Mouse (Mus musculus): Measurements from ENCODE around the gene Rps16.

The Rps16 gene

DNA sequence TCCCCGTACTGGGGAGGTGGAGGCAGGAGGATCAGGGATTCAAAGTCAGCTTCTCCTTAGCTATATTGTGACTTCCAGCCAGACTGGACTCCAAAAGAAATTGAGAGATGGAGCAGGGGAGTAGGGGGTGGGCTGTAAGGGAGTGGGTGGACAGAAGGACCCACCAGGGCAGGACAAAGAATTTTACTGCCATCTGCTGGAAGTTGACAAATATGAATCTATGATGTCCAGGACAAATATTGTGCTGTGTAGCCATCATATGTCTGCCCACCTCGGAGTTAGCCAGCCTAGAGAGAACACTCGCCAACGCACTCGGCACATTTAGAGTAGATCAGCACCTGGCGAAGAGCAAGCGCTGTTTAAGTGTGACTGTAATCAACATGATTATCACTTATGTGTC lies 1.9 kb upstream of the Rps16 start:
- DNase-seq: no peak

DNA sequence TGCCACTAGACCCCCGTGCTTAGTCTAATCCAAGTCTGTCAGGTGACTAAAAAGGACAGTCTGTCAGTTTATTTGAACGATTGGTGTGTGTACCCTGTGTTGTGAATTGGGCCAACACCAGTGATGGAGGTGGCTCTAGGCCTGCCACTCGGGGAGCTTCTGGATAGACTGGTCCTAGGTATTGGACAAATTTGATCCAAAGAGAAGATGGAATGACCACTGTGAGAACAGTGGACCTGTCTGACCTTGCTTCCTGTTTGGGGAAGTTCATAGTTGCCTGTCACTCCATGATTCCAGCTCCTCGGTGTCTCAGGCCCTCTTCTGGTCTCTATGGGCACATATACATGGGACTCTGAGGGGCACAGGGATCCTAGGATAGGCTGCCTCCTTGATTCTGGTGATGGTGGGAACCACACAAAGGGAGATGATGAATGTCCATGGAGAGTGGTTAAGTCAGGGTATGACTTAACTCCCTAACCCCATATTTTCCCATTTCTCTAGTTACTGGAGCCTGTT lies 1.3 kb downstream of the Rps16 start:
- no peak for DNase-seq

DNA sequence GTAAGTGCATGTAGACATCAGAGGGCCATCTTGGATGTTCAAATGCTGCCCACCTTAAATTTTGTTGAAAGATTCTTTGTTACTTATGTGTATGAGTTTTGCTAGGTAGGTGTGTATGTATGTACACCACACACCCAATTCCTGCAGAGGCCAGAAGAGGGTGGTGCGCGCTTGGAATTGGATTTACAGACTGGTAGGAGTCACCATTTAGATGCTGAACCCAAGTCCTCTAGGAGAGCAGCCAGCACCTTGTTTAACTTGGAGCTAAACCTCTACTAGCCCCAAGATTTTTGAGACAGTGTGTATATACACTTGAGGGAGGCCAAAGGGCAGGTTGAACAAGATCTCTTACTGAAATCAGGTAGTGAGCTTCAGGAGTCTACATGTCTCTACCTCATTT lies 2.8 kb downstream of the Rps16 start:
- DNase-seq: no peak

DNA sequence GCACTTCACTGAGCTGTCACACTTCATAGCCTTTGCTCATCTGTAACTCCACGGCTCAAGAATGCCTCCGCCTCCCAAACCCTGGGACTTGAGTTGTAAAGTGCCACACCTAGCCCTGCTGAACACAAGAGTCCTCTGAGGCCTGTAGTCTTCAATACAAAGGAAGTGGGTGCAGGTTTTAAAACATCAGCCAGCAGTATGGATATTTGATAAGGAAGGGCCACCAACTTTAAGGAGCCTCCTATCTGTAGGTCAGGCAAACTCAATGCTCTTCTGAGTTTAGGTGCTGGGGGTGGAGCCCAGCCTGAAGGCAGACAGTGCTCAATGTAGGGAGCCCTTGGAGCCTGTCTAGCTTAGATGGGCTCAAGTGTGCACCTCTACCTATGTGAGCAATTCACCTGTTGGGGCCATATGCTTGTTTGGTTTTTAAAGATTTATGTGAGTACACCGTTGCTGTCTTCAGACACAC lies 3.7 kb downstream of the Rps16 start:
- no peak for DNase-seq

DNA sequence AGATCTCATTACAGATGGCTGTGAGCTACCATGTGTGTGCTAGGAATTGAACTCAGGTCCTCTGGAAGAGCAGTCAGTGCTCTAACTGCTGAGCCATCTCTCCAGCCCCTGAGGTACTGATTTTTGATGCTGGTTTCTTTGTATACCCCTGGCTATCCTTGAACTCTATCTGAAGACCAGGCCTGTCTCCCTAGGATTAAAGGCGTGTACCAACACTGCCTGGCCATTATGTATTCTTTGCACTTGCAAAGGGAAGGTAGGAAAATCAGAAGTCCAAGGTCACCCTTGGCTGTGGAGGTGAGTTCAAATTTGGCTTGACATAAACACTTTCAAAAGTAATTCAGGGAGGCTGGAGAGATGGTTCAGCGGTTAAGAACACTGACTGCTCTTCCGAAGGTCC lies 4.1 kb downstream of the Rps16 start:
- DNase-seq: no peak

DNA sequence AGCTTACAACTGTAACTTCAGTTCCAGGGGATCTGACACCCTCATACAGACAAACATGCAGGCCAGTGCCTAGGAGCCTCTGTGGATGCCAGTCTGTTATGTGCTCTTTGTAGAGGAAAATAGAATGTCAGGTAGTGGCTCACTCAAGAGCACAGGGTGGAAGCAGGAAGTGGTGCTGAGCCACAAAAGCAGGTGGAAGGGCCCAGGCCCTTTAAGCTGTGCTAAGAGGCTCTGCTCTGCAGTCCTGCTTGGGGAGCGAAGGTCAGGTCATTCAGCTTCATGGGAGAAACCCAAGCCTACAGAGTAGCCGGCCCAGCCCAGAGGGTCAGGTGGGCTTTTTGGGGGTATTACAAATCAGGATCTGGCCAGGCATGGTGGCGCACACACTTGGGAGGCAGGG lies 4.8 kb downstream of the Rps16 start:
- no peak for DNase-seq

DNA sequence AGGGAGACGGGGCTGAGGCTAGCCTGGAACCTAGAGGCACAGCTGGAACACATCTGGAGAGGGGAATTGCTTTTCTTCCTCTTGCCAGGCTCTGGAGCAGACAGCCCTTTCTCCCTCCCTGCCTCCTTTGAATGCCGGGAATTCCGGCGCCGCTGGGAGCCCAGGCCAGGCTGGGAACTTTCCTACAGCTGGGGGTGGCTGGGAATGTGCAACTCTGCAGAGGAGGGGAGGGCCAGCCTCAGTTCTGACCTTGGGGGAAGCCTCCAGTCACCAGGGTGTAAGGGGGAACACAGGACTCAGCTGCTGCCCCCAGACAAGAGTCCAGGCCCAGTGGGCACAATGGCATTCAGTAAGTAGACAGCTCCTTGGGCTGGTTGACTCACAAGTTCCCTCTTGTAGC lies 6.5 kb downstream of the Rps16 start:
- DNase-seq: peak; percentile 85

DNA sequence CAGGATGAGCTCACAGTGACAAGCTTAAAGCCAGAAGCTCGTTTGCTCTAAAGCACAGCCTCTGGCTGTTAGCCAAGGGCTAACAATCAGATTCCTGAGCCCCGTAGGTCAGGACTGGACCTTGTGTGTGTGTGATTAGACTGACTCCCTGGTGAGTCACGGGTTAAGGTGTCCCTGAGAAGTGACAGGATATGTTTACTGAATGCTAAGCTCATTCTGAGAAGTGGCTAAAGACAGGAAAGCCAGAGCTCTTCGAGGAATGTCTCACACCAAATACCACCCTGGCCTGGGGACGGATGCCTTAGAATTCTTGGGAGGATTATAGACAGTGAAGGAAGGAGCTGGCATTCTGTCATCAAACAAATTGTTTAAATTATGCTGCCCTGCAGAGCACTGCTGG lies 7.5 kb downstream of the Rps16 start:
- DNase-seq: peak; percentile 53

DNA sequence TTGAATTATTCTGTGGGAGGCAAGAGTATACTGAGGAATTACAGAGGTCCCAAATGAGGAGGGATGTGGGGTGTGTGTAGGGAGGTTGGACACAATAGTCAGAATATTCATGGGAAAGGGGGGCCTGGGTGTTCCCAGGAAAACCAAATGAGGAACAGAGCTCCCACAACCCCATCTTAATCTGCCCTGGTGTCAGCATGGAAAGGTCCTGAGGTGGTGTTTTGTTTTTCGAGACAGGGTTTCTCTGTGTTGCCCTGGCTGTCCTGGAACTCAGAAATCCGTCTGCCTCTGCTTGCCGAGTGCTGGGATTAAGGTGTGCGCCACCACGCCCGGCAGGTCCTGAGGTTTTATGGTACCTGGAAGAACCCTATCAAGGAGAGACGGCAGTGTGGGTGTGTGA lies 8.0 kb downstream of the Rps16 start:
- no peak for DNase-seq

DNA sequence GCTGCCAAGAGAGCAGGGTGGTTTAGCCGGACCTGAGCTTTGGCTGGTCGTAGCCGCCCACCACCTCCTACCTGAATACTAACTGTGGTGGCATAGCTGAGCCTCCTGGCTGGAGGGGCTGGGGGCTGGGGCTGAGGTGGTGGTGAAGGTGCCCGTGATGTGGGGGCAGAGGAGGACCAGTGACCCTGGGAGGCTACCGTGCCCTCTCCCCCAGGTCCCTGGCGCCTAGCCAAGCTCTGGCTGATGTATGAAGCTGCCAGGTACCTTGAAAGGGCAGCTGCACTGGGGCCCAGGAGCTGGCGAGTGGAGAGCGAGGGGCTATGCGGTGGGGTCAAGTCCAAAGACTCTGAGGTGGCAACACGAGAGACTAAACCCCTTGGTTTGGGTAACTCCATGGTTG lies 9.4 kb downstream of the Rps16 start:
- DNase-seq: no peak

DNA sequence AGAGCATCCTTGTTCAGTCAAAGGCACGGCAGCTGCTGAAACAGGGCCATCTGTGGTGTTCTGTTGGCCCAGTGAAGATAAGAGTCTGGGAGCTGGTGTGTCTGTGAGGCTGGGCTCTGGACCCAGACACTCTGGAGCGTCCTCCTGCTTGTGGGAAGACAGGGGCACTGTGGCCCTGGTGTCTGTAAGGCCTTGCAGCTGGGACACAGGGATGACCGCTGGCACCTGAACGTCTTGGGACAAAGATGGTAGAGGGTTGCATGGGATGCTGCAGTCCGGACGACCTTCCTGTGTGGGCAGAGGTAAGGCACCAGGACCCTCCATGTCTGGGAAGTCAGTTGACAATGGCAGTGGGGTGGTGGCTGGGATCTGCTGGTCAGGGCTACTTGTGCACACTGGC lies 9.8 kb downstream of the Rps16 start:
- no peak for DNase-seq

DNA sequence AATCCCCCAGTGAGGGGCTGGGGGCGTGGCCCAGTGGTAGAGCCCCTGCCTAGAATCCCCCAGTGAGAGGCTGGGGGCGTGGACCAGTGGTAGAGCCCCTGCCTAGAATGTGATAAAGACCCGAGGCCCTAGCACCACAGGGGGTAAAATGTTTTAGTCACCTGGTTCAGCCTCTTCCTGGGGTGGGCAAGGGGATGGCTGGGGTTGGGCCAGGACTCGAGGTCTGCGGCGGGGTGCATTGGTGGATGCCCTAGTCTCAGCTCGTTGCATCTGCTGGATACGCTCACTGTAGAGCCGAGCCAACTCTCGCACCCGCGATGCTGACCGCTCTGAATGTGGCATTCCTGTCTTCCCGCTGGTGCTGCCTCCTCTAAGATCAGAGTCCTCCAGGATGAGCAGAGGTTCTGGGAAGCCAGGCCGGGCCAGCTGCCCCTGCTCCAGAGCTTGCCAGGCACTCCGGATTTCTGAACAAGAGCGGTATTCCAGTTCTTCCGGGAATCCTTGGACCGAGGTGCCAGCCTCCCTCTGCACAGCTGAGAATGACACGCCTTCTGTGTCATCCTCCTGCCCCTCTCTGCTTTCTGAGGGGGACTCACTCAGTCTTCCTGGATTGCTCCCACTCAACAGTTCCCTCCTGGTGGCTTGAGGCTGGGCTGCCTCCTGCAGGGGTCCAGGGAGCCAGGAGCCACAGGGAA lies 11.3 kb downstream of the Rps16 start:
- no peak for DNase-seq

DNA sequence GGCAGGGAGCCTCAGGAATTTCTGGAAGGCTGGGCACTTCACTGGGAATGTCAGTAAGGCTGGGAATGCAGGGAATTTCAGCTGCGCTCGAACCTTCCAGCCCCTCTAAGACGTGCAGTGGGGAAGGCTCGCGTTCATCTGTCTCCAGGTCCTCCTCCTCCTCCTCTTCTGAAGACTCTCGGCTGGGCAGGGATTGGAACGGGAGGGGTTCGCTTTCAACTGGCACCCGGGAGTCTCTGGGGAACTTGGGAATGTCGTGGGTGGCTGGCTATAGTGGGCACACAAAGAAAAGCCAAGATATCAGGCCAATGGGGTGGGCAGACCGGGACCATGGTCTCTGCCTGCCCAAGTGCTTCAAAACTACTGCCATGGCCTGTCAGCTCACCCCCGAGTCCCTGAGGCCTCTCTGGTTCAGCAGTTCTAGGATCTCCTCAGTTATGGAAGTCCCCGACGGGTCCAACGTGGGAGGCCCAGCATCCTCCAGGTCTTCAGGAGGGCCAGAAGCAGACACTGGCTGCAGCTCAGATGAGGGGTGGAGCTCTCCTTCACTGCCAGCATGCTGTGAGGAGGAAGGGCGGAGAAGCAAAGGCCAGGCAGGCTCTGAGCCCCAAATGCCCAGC lies 12.1 kb downstream of the Rps16 start:
- no peak for DNase-seq

DNA sequence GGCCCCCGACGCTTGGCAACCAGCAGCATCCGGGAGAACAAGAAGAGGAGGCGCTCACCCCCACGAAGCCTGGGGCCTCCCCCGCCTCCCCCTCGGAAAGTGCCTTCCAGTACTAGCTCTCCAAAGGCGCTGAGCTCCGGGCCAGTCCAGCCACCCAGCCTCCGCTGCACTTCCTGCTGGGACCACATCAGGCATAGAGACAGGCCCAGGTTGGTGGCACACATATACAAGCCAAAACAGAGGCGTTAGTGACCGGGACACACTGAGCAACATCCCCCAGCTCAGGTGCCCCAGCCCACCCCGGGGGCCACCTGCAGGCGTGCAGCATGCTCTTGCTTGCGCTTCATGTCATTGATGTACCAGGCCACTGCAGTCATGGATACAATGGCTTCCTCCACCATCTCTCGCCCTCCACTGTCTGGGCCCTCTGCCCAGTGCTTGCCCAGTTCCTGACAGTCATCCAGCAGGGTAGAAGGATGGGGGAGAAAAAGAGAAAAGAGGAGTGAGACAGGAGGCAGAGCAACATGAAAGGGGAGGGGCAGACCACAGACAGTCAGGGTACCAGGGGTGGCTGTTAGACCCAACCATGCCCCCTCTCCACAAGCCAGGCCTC lies 17.3 kb downstream of the Rps16 start:
- no peak for DNase-seq

DNA sequence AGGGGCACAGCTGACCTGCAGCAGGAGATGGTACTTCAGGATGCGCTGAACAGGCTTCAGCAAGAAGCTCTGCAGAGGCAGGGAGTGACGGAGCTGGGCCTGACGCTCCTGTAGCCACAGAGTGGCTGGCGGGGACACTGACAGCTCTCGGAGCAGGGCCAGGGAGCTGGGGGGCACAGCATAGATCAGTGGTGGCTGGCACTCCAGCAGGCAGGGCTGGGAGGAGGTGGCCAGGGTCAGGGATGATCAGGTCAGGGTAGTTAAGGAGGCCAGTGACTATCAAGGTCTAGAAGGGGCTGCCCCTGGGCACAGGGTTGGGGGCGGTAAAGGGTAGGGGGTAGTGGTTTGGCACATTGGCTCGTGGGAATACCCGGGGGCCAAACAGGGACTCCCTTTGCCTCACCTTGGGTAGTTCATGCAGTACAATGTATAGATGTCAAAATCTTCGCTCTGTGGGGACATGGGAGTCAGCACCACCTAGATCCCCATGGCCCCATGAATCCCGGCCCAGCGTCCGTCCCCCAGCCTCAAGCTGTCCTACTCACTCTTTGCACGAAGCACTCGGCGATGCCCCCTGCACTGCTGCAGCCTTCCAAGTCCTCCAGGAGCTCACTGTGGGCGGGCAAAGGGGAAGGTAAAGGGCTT lies 17.9 kb downstream of the Rps16 start:
- DNase-seq: no peak

DNA sequence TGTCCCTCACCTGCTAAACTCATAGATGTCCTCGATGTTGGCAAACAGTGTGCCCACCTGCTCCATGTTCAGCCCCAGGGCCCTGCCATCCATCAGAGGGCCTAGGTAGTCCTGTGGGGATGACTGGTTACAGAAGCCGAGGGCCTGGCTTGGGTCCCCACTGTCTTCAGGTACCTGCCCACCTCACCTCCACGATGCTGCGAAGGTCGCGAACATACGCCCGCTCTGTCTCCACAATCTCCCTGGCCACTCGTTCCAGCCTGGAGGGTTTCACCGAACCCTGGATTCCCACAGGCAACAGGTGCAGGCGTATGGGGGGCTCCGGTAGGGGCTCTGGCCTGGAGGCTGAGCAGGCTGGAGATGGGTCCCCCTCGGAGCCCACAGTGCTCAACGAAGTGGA lies 19.6 kb downstream of the Rps16 start:
- DNase-seq: no peak

DNA sequence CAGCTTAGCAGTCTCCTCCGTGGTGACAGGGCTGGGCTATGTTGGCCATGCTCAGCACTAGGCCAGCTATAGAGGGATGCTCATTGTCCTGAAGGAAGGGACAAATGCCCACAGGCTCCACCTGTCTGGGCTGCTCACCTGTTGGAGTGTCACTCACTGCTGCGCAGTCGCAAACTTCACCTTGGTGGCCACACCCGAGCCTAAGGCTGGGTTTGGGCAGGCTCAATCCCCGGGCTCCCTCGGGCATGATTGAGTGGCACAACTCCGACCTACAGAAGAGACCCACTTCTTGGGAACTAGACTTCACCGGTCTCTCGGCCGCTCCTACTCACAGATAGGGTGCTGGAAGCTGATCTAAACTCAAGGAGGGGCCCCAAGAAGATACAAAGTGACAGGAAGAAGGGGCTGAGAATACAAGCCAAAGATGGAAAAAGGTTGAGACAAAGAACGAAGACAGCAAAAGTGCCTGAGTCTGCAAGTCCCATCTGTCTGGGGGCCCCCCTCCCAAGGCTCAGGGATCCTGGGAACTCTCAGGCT lies 20.6 kb downstream of the Rps16 start:
- peak; percentile 47 for DNase-seq

DNA sequence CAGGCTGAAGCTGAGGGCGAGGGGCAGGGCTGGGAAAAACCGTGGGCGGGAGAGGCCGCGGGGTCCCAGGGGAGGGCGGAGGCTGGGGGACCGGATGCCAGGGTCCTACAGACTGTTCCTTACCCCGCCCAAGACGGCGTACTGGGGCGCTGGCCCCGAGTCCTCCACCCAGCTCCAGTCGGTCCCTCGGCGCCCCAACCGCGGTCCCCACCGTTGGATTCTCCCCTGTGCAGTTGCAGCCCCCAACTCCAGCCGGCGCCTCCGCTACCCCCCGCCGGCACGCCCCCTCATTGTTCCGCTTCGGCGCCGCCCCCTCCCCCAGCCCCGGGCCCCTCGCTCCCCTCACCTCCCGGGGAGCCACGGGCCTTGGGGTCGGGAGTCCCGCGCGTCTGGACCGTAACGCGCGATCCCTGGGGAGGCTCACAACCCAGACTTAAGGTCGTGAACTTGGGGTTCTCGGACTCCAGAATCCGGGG lies 21.1 kb downstream of the Rps16 start:
- peak; percentile 85 for DNase-seq

DNA sequence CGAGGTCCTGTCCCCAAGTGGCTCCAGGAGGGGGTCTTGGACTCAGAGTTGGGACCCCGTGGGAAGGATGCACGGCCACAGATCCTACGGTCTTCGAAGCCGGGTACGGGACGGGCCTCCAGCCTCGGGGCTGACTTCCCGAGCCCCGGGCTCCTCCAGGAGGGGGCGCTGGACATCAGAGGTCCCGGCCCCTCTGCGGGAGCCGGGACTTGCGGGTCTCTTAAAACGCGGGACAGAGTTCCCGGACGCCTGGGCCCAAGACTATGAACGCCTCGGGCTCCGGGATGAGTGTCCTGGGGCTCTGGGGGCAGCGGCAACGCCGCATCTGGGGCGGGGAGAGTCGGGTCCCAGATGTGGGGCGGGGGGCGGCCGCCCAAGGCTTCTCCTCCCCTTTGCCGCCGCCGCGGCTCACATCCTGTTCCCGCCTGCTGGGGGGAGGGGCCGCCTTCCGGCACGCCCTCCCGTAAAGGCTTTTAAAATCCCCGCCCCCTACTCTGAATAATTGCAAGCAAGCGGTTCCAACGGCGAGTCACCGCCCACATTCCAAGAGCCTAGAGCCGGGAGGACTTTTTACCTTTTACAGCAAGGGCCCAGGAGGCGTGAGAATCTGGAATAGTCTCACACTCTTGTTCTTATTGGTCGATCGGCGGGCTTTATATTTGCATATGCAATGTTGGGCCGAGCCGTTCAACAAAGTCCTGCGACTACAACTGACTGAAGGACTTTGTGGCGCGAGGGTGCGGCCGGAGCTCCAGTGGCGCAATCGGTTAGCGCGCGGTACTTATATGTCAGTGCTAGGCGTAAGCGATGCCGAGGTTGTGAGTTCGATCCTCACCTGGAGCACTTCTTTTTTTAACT lies 22.0 kb downstream of the Rps16 start, which contains the start of gene Plekhg2:
Gene Plekhg2 (minus strand): TSS at position 349 of the 858 bp plus-strand sequence.
- DNase-seq: peak; percentile 99

DNA sequence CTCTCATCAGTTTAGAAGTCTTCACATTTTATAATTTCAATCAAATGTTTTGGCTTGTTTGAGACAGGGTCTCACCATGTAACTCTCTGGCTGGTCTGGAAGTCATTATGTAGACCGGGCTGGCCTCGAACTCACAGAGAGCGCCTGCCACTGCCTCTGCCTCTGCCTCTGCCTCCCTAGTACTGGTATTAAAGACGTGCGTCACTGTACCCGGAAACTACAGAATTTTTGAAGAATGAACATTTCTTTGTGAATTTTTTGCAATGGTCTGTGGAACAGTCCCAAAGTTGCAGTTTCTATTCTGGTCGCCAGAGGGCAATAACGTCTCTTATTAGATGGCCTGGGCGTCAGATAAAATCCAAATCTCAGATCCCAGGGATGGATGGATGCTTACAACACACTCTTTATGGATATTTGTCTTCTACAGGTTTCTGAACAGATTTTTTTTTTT lies 22.7 kb downstream of the Rps16 start:
- peak; percentile 90 for DNase-seq

DNA sequence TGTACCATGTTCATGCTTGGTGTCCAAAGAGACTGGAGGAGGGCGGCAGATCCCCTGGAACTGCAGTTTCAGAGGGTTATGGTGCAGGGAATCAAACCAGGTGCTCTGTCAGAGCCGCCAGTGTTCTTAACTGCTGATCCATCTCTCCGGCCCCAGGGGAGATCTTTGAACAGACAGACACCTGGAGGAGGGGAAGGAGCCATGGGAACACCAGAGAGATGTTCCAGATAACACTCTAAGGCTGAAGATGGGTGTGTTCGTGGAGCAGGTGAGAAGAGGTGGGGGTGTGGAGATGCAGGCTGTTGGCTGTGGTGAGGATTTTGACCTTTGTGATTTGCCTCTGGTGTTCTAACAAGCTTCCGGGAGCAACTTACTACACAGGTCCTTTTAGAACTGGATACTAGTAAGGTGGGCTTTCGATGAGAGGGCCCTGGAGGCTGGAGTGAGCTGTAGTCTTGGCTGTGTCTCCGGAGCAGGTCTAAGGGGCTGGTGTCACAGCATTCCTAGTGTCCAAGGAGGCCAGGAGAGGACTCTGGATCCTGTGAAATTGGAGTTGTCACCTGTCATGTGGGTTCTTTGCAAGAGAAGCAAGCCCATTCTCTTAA lies 23.5 kb downstream of the Rps16 start:
- no peak for DNase-seq

DNA sequence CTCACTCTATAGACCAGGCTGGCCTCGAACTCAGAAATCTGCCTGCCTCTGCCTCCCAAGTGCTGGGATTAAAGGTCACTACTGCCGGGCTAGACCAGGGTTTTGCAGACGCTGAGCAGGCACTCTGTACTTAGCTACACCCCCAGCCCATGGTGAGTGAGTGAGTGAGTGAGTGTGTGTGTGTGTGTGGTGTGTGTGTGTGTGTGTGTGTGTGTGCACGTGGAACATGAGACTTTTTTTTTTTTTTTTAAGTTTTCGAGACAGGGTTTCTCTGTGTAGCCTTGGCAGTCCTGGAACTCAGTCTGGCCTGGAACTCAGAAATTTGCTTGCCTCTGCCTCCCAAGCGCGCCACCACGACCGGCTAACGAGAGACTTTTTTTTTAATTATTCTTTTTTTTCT lies 24.2 kb downstream of the Rps16 start:
- no peak for DNase-seq

Data from kidney, postnatal 14 days (tissue).